Mouse (Mus musculus) lung, adult 2 months (tissue): ENCODE results near the gene Ric1.

Experiments used
- CTCF ChIP-seq: fragments of 200-500 bp; IDR thresholded peaks from 2 replicates; pipeline ENCODE4 v1.5.1; 2011; ENCODE audit warnings: mild to moderate bottlenecking, low read length, control low read depth; ENCODE audit not compliant: insufficient read depth
- POLR2A ChIP-seq: fragments of 200-500 bp; IDR thresholded peaks from 2 replicates; pipeline ENCODE4 v1.6.1; 2011; ENCODE audit warnings: low read depth, mild to moderate bottlenecking, control low read depth, low read length, borderline replicate concordance; ENCODE audit errors: extremely low read depth

DNA sequence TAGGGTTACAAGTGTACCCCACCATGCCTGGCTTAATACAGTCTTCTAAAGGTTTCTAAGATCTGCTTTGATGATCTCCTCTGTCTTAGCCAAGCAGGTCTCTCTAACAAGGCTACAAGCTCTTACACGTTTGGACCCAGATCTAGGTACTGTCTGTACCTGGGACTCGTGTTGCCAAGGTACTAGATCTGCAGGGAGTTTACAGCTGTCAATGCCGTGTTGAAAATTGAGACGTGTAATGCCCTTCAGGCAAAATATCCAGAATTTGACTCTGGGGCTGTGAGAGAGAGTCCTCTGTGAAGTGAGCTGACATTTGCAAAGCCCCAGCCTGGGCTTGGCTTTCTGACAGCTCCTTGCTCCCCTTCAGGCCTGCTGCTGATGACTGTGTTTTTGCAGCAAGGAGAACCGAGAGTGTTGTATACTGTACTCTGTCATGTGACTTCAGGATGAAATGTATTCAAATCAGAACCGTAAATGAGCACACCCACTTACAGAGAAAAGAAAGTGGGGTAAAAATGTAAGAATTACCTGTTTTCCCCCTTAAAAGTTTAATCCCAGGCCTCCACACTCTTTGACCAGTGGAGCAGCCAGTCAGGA, 26.0 kb upstream of the Ric1 start:
- TF ChIP-seq POLR2A (no peak), CTCF (no peak)
